Mouse (Mus musculus) layer of hippocampus, adult 11-12 months (tissue): ENCODE measurements around the gene Tigd2.

ENCODE experiments used
- DNase-seq: peaks from one replicate; pipeline ENCODE4 v3.0.0; 2022; ENCODE audit warnings: low spot score

Gene Tigd2

GRCm38 (mm10) chr6:59255909-59256308 is 47.2 kb downstream of the Tigd2 start:
- DNase-seq: no peak
